Mouse (Mus musculus): ENCODE data around the gene Plcb1.

- TF ChIP-seq CTCF (IDR thresholded peaks at IDR 0.05; ENCODE audit: extremely low read depth, insufficient read depth, low read length) (no peak), POLR2A (IDR thresholded peaks at IDR 0.05; ENCODE audit: extremely low read depth, insufficient read depth, low read length) (no peak)
Measured at GRCm38 (mm10) chr2:134872490-134872781, 86.6 kb downstream of the Plcb1 start.
